Mouse (Mus musculus) adrenal gland, adult 8-10 months (tissue): ENCODE data around the gene Npdc1. TPM values are rescaled to one million over a fixed set of nuclear protein-coding genes. Genes with fewer than 3 reads are reported as not detected.

Experiments used
- DNase-seq: peaks from one replicate; pipeline ENCODE4 v3.0.0; 2022
- total RNA-seq, 4 experiments: library from RNA; stranded (reverse); gene quantifications; 2 replicates each; pipeline ENCODE4 v1.2.4; 2022

The Npdc1 gene
- 100 to 1,000 TPM; 148 to 171 (median 163) TPM for total RNA-seq

- DNase-seq = no peak
Measured at GRCm38 (mm10) chr2:25399051-25399450, at the start of gene Npdc1. TSS of gene Npdc1 (plus strand) at chr2:25399351.

GRCm38 (mm10) chr2:25349499-25349898 lies 49.7 kb upstream of the Npdc1 start:
- DNase-seq = peak; percentile 54

GRCm38 (mm10) chr2:25350701-25351100 lies 48.5 kb upstream of the Npdc1 start:
- no peak for DNase-seq

GRCm38 (mm10) chr2:25354211-25354610 lies 44.9 kb upstream of the Npdc1 start:
- no peak for DNase-seq

GRCm38 (mm10) chr2:25355419-25356066 lies 43.6 kb upstream of the Npdc1 start:
- DNase-seq = no peak

GRCm38 (mm10) chr2:25356208-25357079 lies 42.7 kb upstream of the Npdc1 start, which contains the start of gene Dpp7:
TSS of gene Dpp7 (minus strand) at chr2:25356359.
- peak; percentile 71 for DNase-seq

- no peak for DNase-seq
Measured at GRCm38 (mm10) chr2:25359848-25360247, 39.3 kb upstream of the Npdc1 start.

- no peak for DNase-seq
Measured at GRCm38 (mm10) chr2:25363478-25364178, 35.5 kb upstream of the Npdc1 start.

GRCm38 (mm10) chr2:25364313-25364712 lies 34.8 kb upstream of the Npdc1 start:
- no peak for DNase-seq

- DNase-seq = no peak
Measured at GRCm38 (mm10) chr2:25364761-25365090, 34.4 kb upstream of the Npdc1 start.

GRCm38 (mm10) chr2:25365091-25365761 lies 33.9 kb upstream of the Npdc1 start, which contains the start of gene Uap1l1:
TSS of gene Uap1l1 (minus strand) at chr2:25365682.
- DNase-seq = peak; percentile 74

GRCm38 (mm10) chr2:25369996-25370395 lies 29.2 kb upstream of the Npdc1 start:
- DNase-seq = no peak

GRCm38 (mm10) chr2:25371764-25372643 lies 27.1 kb upstream of the Npdc1 start, which contains the start of gene Sapcd2:
TSS of gene Sapcd2 (plus strand) at chr2:25372321.
- peak; percentile 78 for DNase-seq

GRCm38 (mm10) chr2:25372644-25373391 lies 26.3 kb upstream of the Npdc1 start:
- no peak for DNase-seq

- DNase-seq = no peak
Measured at GRCm38 (mm10) chr2:25373431-25373830, 25.7 kb upstream of the Npdc1 start.

GRCm38 (mm10) chr2:25376589-25376988 lies 22.6 kb upstream of the Npdc1 start:
- no peak for DNase-seq

- no peak for DNase-seq
Measured at GRCm38 (mm10) chr2:25384492-25384891, 14.7 kb upstream of the Npdc1 start.

GRCm38 (mm10) chr2:25391266-25391665 lies 7.9 kb upstream of the Npdc1 start:
- DNase-seq = no peak

- DNase-seq = no peak
Measured at GRCm38 (mm10) chr2:25394281-25395221, 4.6 kb upstream of the Npdc1 start.
